Mouse (Mus musculus): Measurements from ENCODE around the gene Dock2. TPM values are rescaled to one million over a fixed set of nuclear protein-coding genes. Genes with fewer than 3 reads are reported as not detected.

The Dock2 gene
- polyA plus RNA-seq, 1 experiment from 2014 or later = 0.93 TPM

DNA sequence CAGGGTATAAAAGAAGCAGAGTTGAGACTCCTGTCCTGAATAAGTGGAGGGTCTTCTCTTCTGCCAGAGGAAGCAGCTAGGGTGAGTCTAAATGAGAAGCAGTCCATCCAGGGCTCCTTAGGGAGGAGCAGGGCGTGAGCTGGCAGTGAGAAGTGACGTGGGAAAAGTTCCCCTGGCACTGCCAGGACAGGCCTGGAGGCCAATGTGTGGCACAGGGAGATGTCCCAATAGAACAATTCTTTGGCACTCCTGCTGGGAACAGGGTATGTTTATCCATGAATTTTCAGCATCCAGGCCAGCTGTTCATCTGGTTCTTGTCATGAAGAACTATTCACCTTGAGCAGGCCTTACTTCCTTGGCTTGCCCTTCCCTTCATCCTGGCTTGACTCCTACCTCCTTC lies 604.9 kb downstream of the Dock2 start:
- H3K27ac ChIP-seq = no peak overlapping the region
- H3K9ac ChIP-seq = no peak overlapping the region
- no peaks in the 10 kb centered on the region for H3K9me3 ChIP-seq (replicated peaks)
- ATAC-seq (replicated peaks; ENCODE audit: insufficient number of reproducible peaks, insufficient read depth, low FRiP score, low read depth) = no peak
- H3K27me3 ChIP-seq = no peaks in the 10 kb centered on the region
- peaks cover 14% of the 10 kb centered on the region for H3K4me1 ChIP-seq (replicated peaks)
- no peak overlapping the region for H3K4me2 ChIP-seq
- H3K4me3 ChIP-seq = no peak overlapping the region
- 89% methylated on average over 2 of the region's 2 CpGs for WGBS
- no peaks in the 10 kb centered on the region for H3K36me3 ChIP-seq

Other genes with a start within 250 kb of the Dock2 start
- 12.4 and 13.4 TPM in 2 replicates for gene Spdl1, start 49.7 kb upstream of the Dock2 start, polyA plus RNA-seq (2015; fragmentation: Nextera tagmentation; extraction: Ambion mirVana)

All from heart, embryonic 15.5 days (tissue).